Mouse (Mus musculus) hindbrain, embryonic 14.5 days (tissue): ENCODE results near the gene Llcfc1. TPM values are rescaled to one million over a fixed set of nuclear protein-coding genes. Genes with fewer than 3 reads are reported as not detected.

Experiments
- ATAC-seq: fragments of 200-750 bp; cut with Nextera tagmentation; 2 replicates; pipeline ENCODE4 v1.8.0; 2017; ENCODE audit warnings: moderate number of reproducible peaks, mild to moderate bottlenecking, moderate TSS enrichment, moderate library complexity; ENCODE audit not compliant: low FRiP score
- DNase-seq: peaks from one replicate; pipeline ENCODE4 v3.0.0-alpha.2; 2015; ENCODE audit warnings: low spot score
- H3K27ac ChIP-seq: fragments of 300-500 bp; sonication (generic); 2 replicates; pipeline ENCODE4 v1.5.1; 2014; ENCODE audit warnings: mild to moderate bottlenecking, moderate library complexity
- H3K27me3 ChIP-seq: fragments of 300-500 bp; sonication (generic); 2 replicates; pipeline ENCODE4 v1.6.1; 2014; ENCODE audit warnings: mild to moderate bottlenecking, low read length, mixed read lengths; ENCODE audit not compliant: control insufficient read depth, insufficient read depth
- H3K36me3 ChIP-seq: fragments of 300-500 bp; sonication (generic); replicated peaks from 2 replicates; pipeline ENCODE4 v1.6.1; 2014; ENCODE audit not compliant: control insufficient read depth, insufficient read depth
- H3K4me1 ChIP-seq: fragments of 300-500 bp; sonication (generic); replicated peaks from 2 replicates; pipeline ENCODE4 v1.6.1; 2014; ENCODE audit warnings: antibody characterized with exemption, low read length, mixed read lengths; ENCODE audit not compliant: control insufficient read depth, insufficient read depth
- H3K4me2 ChIP-seq: fragments of 300-500 bp; sonication (generic); replicated peaks from 2 replicates; pipeline ENCODE4 v1.6.1; 2014; ENCODE audit warnings: mild to moderate bottlenecking, moderate library complexity
- H3K4me3 ChIP-seq: fragments of 300-500 bp; sonication (generic); replicated peaks from 2 replicates; pipeline ENCODE4 v1.5.1; 2014; ENCODE audit warnings: mild to moderate bottlenecking, low read length
- H3K9ac ChIP-seq: fragments of 300-500 bp; sonication (generic); 2 replicates; pipeline ENCODE4 v1.6.1; 2014
- H3K9me3 ChIP-seq: fragments of 300-500 bp; sonication (generic); 2 replicates; pipeline ENCODE4 v1.6.1; 2016; ENCODE audit warnings: low read length; ENCODE audit not compliant: control insufficient read depth
- WGBS: fragments of 180-500 bp; shearing (Covaris S2); extraction: QIAGEN DNeasy Blood & Tissue Kit; methylation state at CpG from one replicate; pipeline ENCODE4 v1.1.7; 2014; 5-methylcytosine and 5-hydroxymethylcytosine counted together
- polyA plus RNA-seq: library from polyadenylated mRNA; unstranded; fragments of >200 nt; fragmentation: Nextera tagmentation; extraction: Ambion mirVana; gene quantifications from 2 replicates; pipeline ENCODE4 v1.2.1, GENCODE M21; 2014

Gene Llcfc1
- polyA plus RNA-seq, 1 experiment from 2014 or later = not detected

- no peaks in the 10 kb centered on the region for H3K27me3 ChIP-seq
- H3K4me2 ChIP-seq = no peak overlapping the region
- no peaks in the 10 kb centered on the region for H3K36me3 ChIP-seq
- no peak overlapping the region for H3K4me3 ChIP-seq
- no peak for ATAC-seq
- no peak overlapping the region for H3K27ac ChIP-seq
- WGBS = 94% methylated on average over 5 of the region's 5 CpGs
- no peaks in the 10 kb centered on the region for H3K4me1 ChIP-seq
- DNase-seq = no peak
- no peak overlapping the region for H3K9ac ChIP-seq
- no peaks in the 10 kb centered on the region for H3K9me3 ChIP-seq
Observed at GRCm38 (mm10) chr6:41734719-41735470, 50.7 kb downstream of the Llcfc1 start.

Other genes starting within 250 kb of the Llcfc1 start
- not detected in 2 replicates for gene Gm10334, start 238.3 kb upstream of the Llcfc1 start, polyA plus RNA-seq
- gene Prss1, start 225.5 kb upstream of the Llcfc1 start, polyA plus RNA-seq = not detected in 2 replicates
- gene Prss2, start 162.6 kb upstream of the Llcfc1 start, polyA plus RNA-seq = not detected in 2 replicates
- gene Ephb6, start 78.9 kb upstream of the Llcfc1 start, polyA plus RNA-seq = 33.5 and 41.7 TPM in 2 replicates
- gene Trpv6, start 48.0 kb upstream of the Llcfc1 start, polyA plus RNA-seq = 0.92 and 1.4 TPM in 2 replicates
- gene Trpv5, start 3.7 kb upstream of the Llcfc1 start, polyA plus RNA-seq = not detected in 2 replicates
- gene Kel, start 19.9 kb downstream of the Llcfc1 start, polyA plus RNA-seq = 0.23 and 0.39 TPM in 2 replicates
- not detected in 2 replicates for gene Olfr459, start 90.7 kb downstream of the Llcfc1 start, polyA plus RNA-seq
- not detected in 2 replicates for gene Pip, start 163.1 kb downstream of the Llcfc1 start, polyA plus RNA-seq
- not detected in 2 replicates for gene Sval2, start 168.6 kb downstream of the Llcfc1 start, polyA plus RNA-seq